Mouse (Mus musculus): ENCODE results near the gene Lmo3.

The Lmo3 gene

GRCm38 (mm10) chr6:138424514-138425225 is 157.1 kb downstream of the Lmo3 start:
- no peak for DNase-seq (ENCODE audit: extremely low spot score, low spot score)

GRCm38 (mm10) chr6:138422671-138423321 is 159.0 kb downstream of the Lmo3 start:
- peak; percentile 54 for DNase-seq (ENCODE audit: extremely low spot score, low spot score)

- DNase-seq (ENCODE audit: extremely low spot score, low spot score) = peak; percentile 44
Measured at GRCm38 (mm10) chr6:138421931-138422531, 159.7 kb downstream of the Lmo3 start.

DNA sequence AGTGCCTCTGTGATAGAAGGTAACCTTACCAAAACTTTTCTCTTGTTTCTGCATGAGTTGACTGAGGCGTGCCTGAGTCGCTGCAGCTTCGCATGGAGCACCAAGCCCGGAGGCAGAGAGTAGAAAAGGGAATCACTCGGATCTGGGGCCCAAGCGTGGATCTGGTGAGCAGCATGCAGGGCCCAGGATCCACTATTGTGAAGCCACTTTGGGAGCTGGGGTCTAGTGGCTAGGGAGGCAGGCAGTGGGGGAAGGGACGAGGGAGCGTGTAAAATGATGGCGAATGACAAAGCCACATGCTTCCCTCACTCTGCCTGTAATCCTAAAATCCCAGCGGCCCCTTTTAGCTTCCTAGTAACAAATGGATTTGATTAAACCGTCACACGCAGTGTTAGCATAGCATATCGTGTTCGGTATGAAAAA is 160.6 kb downstream of the Lmo3 start:
- peak; percentile 63 for DNase-seq (ENCODE audit: extremely low spot score, low spot score)

- DNase-seq (ENCODE audit: extremely low spot score, low spot score) = peak; percentile 39
Measured at GRCm38 (mm10) chr6:138420536-138420891, 161.3 kb downstream of the Lmo3 start.

- DNase-seq (ENCODE audit: extremely low spot score, low spot score) = no peak
Measured at GRCm38 (mm10) chr6:138419871-138420535, 161.8 kb downstream of the Lmo3 start.

DNA sequence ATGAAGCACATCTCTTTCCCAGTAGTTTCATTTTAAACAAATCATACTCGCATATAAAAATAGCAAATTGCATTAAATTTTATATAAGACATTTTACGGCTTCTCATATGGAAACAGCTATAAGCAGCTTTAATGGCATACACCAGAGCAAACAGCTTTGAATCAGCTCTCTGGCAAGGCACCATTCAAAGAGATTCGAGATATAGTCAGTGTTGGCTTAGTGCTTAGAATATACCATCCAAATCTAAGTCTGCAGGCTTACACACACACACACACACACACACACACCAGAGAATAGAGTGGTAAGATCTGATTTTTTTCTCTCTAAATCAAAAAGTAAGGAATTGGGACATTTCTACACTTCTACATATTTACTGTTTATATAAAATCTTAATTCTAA is 169.7 kb downstream of the Lmo3 start:
- no peak for DNase-seq (ENCODE audit: extremely low spot score, low spot score)

GRCm38 (mm10) chr6:138402031-138402430 is 179.7 kb downstream of the Lmo3 start:
- DNase-seq (ENCODE audit: extremely low spot score, low spot score) = no peak

DNA sequence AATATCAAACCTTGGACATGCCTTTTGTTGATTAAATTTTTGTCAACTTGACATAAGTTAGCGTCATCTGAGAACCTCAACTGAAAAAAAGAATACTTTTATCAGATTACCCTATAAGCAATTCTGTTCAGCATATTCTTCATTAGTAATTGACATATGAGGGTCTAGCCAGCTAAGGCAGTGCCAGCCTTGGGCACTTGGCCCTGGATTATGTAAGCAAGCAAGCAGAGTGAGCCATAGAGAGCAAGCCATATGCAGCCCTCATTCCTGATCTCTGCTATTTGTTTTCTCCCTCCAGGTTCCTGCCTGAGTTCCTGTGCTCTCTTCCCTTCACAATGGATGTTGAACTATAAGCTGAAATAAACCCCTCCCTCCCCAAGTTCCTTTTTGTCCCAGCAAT is 182.9 kb downstream of the Lmo3 start:
- no peak for DNase-seq (ENCODE audit: extremely low spot score, low spot score)

DNA sequence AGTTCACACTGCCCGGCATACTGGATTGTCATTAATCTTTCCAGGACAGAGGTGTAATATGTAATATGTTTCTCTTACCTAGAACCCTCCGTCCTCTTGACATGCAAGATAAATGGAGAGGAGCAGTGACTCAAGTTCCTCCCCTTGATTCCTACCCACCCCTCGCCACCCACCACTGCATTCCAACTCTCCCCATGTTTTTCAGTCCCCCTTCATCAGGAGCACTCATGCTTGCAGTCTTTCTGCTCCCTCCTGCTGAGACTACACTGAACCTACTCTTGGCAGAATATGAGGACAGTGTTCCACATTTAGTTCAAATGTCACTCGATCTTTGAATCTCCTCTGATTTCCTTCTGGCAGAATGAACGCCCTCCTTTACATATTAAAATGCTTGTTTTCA is 190.7 kb downstream of the Lmo3 start:
- no peak for DNase-seq (ENCODE audit: extremely low spot score, low spot score)

DNA sequence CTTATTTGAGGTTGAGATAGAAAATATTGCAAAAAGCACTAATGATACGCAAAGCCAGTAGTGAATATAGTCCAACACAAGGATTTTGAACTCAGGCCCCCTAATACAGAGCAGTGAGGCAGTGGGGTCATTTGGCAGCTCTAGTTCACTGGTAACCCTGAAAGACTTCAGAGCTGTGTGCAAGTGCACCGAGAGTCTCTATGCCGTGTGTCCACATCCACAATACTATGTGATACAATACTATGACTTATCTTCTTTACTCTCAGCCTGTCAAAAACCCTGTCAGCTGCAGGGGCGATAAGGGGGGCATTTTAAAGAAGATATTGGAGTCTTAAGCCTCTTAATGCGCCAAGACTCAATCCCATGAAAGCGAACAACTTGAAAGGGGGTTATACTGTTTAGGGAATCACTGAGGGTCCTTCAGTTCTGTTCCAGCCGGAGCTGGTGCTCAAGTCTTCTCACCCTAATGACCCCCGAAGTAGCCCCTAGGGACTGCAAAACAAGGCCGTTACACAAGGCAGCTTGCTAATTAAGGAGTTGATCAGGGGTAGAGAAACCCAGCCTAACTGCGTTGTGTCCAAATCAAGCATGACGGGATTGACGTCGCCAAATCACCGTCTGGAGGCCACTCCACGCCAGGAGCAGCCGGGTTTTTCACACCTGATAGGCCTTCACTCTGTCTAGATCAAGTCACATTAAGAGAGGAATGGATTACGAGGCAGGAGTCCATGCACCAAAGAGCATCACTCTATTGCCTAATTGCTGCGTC is 193.4 kb downstream of the Lmo3 start:
- no peak for DNase-seq (ENCODE audit: extremely low spot score, low spot score)

DNA sequence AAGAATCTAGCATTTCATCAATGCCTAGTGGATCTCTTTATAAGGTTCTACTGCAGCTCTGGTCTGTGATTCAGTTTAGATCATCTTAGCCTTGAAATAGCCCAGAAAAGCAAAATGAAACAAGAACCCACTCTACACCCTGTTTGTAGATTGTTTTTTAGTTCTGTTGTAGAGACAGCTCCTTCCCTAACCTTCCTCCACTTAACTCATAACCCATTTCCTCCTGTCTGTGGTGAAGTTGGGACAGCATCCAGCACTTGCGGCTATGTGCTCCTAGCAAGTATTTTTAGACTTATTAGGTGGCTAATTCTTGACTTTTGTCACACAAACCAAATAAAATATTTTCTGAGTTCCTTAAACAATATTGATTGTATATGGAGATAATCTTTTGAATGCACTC is 198.6 kb downstream of the Lmo3 start:
- DNase-seq (ENCODE audit: extremely low spot score, low spot score) = no peak

- DNase-seq (ENCODE audit: extremely low spot score, low spot score) = no peak
Measured at GRCm38 (mm10) chr6:138371176-138371575, 210.6 kb downstream of the Lmo3 start.

- no peak for DNase-seq (ENCODE audit: extremely low spot score, low spot score)
Measured at GRCm38 (mm10) chr6:138364111-138364510, 217.7 kb downstream of the Lmo3 start.

GRCm38 (mm10) chr6:138350587-138351345 is 231.0 kb downstream of the Lmo3 start:
- no peak for DNase-seq (ENCODE audit: extremely low spot score, low spot score)

- DNase-seq (ENCODE audit: extremely low spot score, low spot score) = no peak
Measured at GRCm38 (mm10) chr6:138346558-138346957, 235.2 kb downstream of the Lmo3 start.

GRCm38 (mm10) chr6:138335858-138336257 is 245.9 kb downstream of the Lmo3 start:
- no peak for DNase-seq (ENCODE audit: extremely low spot score, low spot score)

GRCm38 (mm10) chr6:138333991-138334390 is 247.8 kb downstream of the Lmo3 start:
- DNase-seq (ENCODE audit: extremely low spot score, low spot score) = no peak

GRCm38 (mm10) chr6:138325744-138326400 is 255.9 kb downstream of the Lmo3 start:
- DNase-seq (ENCODE audit: extremely low spot score, low spot score) = no peak

GRCm38 (mm10) chr6:138325145-138325544 is 256.6 kb downstream of the Lmo3 start:
- no peak for DNase-seq (ENCODE audit: extremely low spot score, low spot score)

All from neural tube, embryonic 10.5 days (tissue).